Mouse (Mus musculus) intestine, embryonic 16.5 days (tissue): ENCODE data around the gene Gnao1. TPM values are rescaled to one million over a fixed set of nuclear protein-coding genes. Genes with fewer than 3 reads are reported as not detected.

Experiments
- ATAC-seq: fragments of 200-750 bp; cut with Nextera tagmentation; 2 replicates; pipeline ENCODE4 v1.8.0; 2017; ENCODE audit warnings: moderate TSS enrichment, moderate library complexity
- H3K27ac ChIP-seq: fragments of 300-500 bp; sonication (generic); 2 replicates; pipeline ENCODE4 v1.5.1; 2014; ENCODE audit warnings: mild to moderate bottlenecking, low read length
- H3K27me3 ChIP-seq: fragments of 300-500 bp; sonication (generic); replicated peaks from 2 replicates; pipeline ENCODE4 v1.6.1; 2014; ENCODE audit warnings: low read length, control low read depth, mixed read lengths; ENCODE audit not compliant: control insufficient read depth, insufficient read depth
- H3K36me3 ChIP-seq: fragments of 300-500 bp; sonication (generic); 2 replicates; pipeline ENCODE4 v1.6.1; 2014; ENCODE audit warnings: low read length, control low read depth; ENCODE audit not compliant: control insufficient read depth, insufficient read depth
- H3K4me1 ChIP-seq: fragments of 300-500 bp; sonication (generic); 2 replicates; pipeline ENCODE4 v1.6.1; 2014; ENCODE audit warnings: low read length, control low read depth, mixed read lengths; ENCODE audit not compliant: control insufficient read depth, insufficient read depth
- H3K4me2 ChIP-seq: fragments of 300-500 bp; sonication (generic); 2 replicates; pipeline ENCODE4 v1.6.1; 2014; ENCODE audit warnings: low read depth, low read length, control low read depth
- H3K4me3 ChIP-seq: fragments of 300-500 bp; sonication (generic); 2 replicates; pipeline ENCODE4 v1.5.1; 2014; ENCODE audit warnings: mild to moderate bottlenecking, low read length
- H3K9ac ChIP-seq: fragments of 300-500 bp; sonication (generic); 2 replicates; pipeline ENCODE4 v1.6.1; 2014; ENCODE audit warnings: low read depth, low read length
- H3K9me3 ChIP-seq: fragments of 300-500 bp; sonication (generic); 2 replicates; pipeline ENCODE4 v1.6.1; 2016; ENCODE audit warnings: low read length, control low read depth; ENCODE audit not compliant: control insufficient read depth
- WGBS: fragments of 180-500 bp; shearing (Covaris S2); extraction: QIAGEN DNeasy Blood & Tissue Kit; methylation state at CpG from one replicate; pipeline ENCODE4 v1.1.7; 2014; 5-methylcytosine and 5-hydroxymethylcytosine counted together
- polyA plus RNA-seq: library from polyadenylated mRNA; unstranded; fragments of >200 nt; fragmentation: Nextera tagmentation; extraction: Ambion mirVana; gene quantifications from 2 replicates; pipeline ENCODE4 v1.2.1, GENCODE M21; 2015

The Gnao1 gene
- polyA plus RNA-seq, 1 experiment from 2014 or later = 10.6 TPM

- WGBS = 76% methylated on average over 4 of the region's 4 CpGs
Measured at GRCm38 (mm10) chr8:93883771-93884170, 74.0 kb downstream of the Gnao1 start.

DNA sequence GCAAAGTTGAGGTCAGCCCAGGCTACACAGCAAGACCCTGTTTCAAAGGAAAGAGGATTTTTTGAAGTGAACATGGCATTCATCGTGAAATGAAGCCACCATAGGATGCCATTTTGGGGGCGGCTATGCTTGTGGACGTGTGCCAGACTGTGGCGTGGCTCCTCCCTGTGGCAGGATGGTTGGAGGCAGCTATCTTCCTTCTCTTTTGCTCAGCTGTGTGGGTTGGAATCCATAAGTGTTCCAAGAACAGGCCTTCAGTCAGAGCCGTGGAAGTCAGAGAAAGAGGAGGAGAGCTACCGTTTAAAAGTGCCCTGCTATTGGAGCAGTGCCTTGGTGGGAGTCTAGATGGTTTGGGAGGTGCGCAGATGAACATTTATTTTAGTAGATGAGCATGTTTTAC is 74.5 kb downstream of the Gnao1 start:
- 84% methylated on average over 7 of the region's 7 CpGs for WGBS

More at GRCm38 (mm10) chr8:93883771-93884170, 74.0 kb downstream of the Gnao1 start:
- Histone ChIP-seq H3K9me3 (no peaks in the 10 kb centered on the region), H3K27me3 (no peaks in the 10 kb centered on the region), H3K36me3 (no peaks in the 10 kb centered on the region), H3K9ac (no peak overlapping the region), H3K27ac (no peak overlapping the region), H3K4me2 (no peak overlapping the region), H3K4me1 (peaks cover 1% of the 10 kb centered on the region), H3K4me3 (no peak overlapping the region)
- no peak for ATAC-seq

GRCm38 (mm10) chr8:93886181-93886580 is 76.4 kb downstream of the Gnao1 start:
- Histone ChIP-seq H3K4me2 (no peak overlapping the region), H3K9ac (no peak overlapping the region), H3K4me1 (peaks cover 7% of the 10 kb centered on the region), H3K9me3 (no peaks in the 10 kb centered on the region), H3K36me3 (no peaks in the 10 kb centered on the region), H3K27me3 (no peaks in the 10 kb centered on the region), H3K4me3 (no peak overlapping the region), H3K27ac (no peak overlapping the region)
- 63% methylated on average over 5 of the region's 5 CpGs for WGBS
- ATAC-seq = no peak

More for the DNA sequence above, 74.5 kb downstream of the Gnao1 start:
- Histone ChIP-seq H3K4me1 (peaks cover 7% of the 10 kb centered on the region), H3K4me3 (no peak overlapping the region), H3K9ac (no peak overlapping the region), H3K36me3 (no peaks in the 10 kb centered on the region), H3K4me2 (no peak overlapping the region), H3K27ac (no peak overlapping the region), H3K27me3 (no peaks in the 10 kb centered on the region), H3K9me3 (no peaks in the 10 kb centered on the region)
- no peak for ATAC-seq

DNA sequence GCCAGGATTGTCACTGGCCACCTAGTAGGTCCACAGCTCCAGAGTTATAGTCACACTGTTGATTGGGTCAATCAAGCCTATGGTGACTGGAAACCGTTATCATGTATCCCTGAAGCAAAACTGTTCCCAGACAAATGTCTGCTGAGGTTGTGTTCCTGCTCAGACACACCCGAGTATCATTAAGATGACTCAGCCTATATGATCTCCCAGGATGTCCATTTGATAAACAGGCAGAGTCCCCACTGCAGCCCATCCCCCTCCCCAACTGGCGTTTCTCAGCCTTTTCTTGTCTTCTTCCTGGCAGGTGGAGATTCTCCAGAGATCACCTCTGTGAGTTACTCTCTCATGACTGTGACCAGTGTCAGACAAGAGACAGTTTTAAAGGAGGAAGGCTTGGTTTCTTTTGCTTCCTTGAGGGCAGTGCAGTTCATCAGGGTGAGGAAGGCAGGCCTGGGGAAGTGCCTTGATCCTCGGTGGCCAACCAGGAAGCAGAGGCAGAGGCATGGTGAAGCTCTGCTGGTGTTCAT is 78.4 kb downstream of the Gnao1 start:
- peak overlapping the region; percentile 73 for H3K27ac ChIP-seq

GRCm38 (mm10) chr8:93888702-93889480 is 79.1 kb downstream of the Gnao1 start:
- Histone ChIP-seq H3K9me3 (no peaks in the 10 kb centered on the region), H3K27ac (peak overlapping the region; percentile 73), H3K4me1 (peaks cover 7% of the 10 kb centered on the region), H3K4me3 (no peak overlapping the region), H3K36me3 (no peaks in the 10 kb centered on the region), H3K27me3 (no peaks in the 10 kb centered on the region), H3K9ac (no peak overlapping the region), H3K4me2 (no peak overlapping the region)
- peak; percentile 72 for ATAC-seq
- WGBS = 49% methylated on average over 11 of the region's 11 CpGs

More for the DNA sequence above, 78.4 kb downstream of the Gnao1 start:
- ATAC-seq = 0 out of 2 replicates have a peak, but pooled peaks have one; percentile 28
- H3K27me3 ChIP-seq = no peaks in the 10 kb centered on the region
- no peak overlapping the region for H3K4me3 ChIP-seq
- H3K4me2 ChIP-seq = no peak overlapping the region
- no peak overlapping the region for H3K9ac ChIP-seq
- 29% methylated on average over 4 of the region's 4 CpGs for WGBS
- H3K36me3 ChIP-seq = no peaks in the 10 kb centered on the region
- H3K9me3 ChIP-seq = no peaks in the 10 kb centered on the region
- peaks cover 7% of the 10 kb centered on the region for H3K4me1 ChIP-seq

GRCm38 (mm10) chr8:93893556-93893955 is 83.8 kb downstream of the Gnao1 start:
- H3K27ac ChIP-seq = no peak overlapping the region
- H3K4me1 ChIP-seq = peaks cover 10% of the 10 kb centered on the region
- H3K9ac ChIP-seq = no peak overlapping the region
- no peak overlapping the region for H3K4me3 ChIP-seq
- H3K36me3 ChIP-seq = no peaks in the 10 kb centered on the region
- WGBS = 68% methylated on average over 3 of the region's 3 CpGs
- H3K27me3 ChIP-seq = no peaks in the 10 kb centered on the region
- H3K4me2 ChIP-seq = no peak overlapping the region
- no peaks in the 10 kb centered on the region for H3K9me3 ChIP-seq
- no peak for ATAC-seq

DNA sequence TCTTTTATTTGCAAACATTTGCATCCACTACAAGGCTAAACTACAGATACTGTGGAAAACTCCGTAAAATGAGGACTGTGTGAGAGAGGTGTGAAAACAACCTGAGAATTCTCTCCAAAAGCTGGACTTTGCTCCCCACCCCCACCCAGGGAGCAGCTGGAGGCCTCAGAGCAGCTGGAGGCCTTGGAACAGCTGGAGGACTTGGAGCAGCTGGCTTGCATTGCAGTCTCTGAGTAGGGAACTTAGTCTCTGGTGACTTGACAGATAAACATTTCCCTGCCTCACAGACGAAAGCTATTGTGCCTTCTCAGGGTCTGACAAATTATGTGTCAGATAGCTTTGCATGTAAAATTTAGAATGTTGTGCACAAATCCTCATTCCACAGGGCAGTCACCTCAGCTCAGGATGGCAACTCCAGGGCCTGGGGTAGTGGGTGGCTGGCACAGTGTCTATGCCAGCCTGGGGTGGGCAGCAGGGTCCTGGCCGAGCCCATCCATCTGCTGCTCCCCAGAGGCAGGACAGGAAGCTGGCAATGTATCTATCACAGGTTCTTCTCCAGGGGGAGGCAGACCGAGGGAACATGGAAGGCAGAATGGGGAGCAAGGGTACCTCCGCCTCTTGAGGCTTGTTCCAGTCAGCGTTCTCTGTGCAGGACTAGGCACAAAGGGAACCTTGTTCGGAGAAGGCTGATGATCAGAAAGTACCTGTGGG is 87.2 kb downstream of the Gnao1 start:
- 69% methylated on average over 7 of the region's 7 CpGs for WGBS
- no peak overlapping the region for H3K9ac ChIP-seq
- H3K27me3 ChIP-seq = no peaks in the 10 kb centered on the region
- peak overlapping the region; percentile 35; the same call in 1 of the 2 replicates for H3K27ac ChIP-seq
- ATAC-seq = no peak
- H3K4me2 ChIP-seq = no peak overlapping the region
- H3K4me3 ChIP-seq = no peak overlapping the region
- peaks cover 3% of the 10 kb centered on the region for H3K4me1 ChIP-seq
- no peaks in the 10 kb centered on the region for H3K9me3 ChIP-seq
- no peaks in the 10 kb centered on the region for H3K36me3 ChIP-seq

- WGBS = 79% methylated on average over 4 of the region's 4 CpGs
- Histone ChIP-seq H3K36me3 (no peaks in the 10 kb centered on the region), H3K4me2 (no peak overlapping the region), H3K27me3 (no peaks in the 10 kb centered on the region), H3K9me3 (no peaks in the 10 kb centered on the region), H3K9ac (no peak overlapping the region), H3K4me1 (peaks cover 3% of the 10 kb centered on the region), H3K4me3 (no peak overlapping the region), H3K27ac (0 out of 2 replicates have a peak overlapping the region, but pooled peaks have one; percentile 0)
- no peak for ATAC-seq
Measured at GRCm38 (mm10) chr8:93898570-93898969, 88.8 kb downstream of the Gnao1 start.

- Histone ChIP-seq H3K9me3 (no peaks in the 10 kb centered on the region), H3K9ac (no peak overlapping the region), H3K36me3 (no peaks in the 10 kb centered on the region), H3K27ac (no peak overlapping the region), H3K4me2 (no peak overlapping the region), H3K4me1 (no peaks in the 10 kb centered on the region; the same call in none of the 2 replicates), H3K4me3 (no peak overlapping the region), H3K27me3 (no peaks in the 10 kb centered on the region)
- WGBS = 69% methylated on average over 3 of the region's 3 CpGs
- no peak for ATAC-seq
Measured at GRCm38 (mm10) chr8:93902040-93902439, 92.3 kb downstream of the Gnao1 start.
